Mouse (Mus musculus): ENCODE results near the gene Exoc6.

Gene Exoc6

DNA sequence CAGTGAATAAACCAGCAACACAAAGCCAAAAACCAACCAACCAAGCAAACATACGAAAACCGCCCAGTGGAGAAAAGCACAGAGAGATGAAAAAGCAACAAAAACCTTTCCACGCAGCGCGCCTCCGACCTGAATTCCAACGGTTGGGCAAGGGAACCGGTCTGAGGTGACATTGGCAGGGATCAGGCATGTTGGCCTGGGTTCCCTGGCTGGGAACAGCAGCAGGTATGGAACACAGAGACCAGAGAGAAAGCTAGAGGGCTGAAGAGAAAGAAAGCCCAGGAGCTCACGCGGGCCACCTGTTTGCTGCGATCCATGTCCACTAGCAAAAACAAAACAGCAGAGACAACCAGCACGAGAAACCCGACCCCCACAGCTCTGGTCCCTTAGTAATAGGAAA lies 144.9 kb downstream of the Exoc6 start:
- no peak for DNase-seq

- DNase-seq, result no peak
These were observed 145.8 kb downstream of the Exoc6 start for GRCm38 (mm10) chr19:37695762-37696602.

GRCm38 (mm10) chr19:37696603-37697334 lies 146.6 kb downstream of the Exoc6 start:
- no peak for DNase-seq

- no peak for DNase-seq
These were observed 147.1 kb downstream of the Exoc6 start for GRCm38 (mm10) chr19:37697335-37697636.

GRCm38 (mm10) chr19:37697651-37698272 lies 147.5 kb downstream of the Exoc6 start, which contains the start of gene Cyp26a1:
Cyp26a1 (plus strand) TSS chr19:37697798.
- DNase-seq, result no peak

DNA sequence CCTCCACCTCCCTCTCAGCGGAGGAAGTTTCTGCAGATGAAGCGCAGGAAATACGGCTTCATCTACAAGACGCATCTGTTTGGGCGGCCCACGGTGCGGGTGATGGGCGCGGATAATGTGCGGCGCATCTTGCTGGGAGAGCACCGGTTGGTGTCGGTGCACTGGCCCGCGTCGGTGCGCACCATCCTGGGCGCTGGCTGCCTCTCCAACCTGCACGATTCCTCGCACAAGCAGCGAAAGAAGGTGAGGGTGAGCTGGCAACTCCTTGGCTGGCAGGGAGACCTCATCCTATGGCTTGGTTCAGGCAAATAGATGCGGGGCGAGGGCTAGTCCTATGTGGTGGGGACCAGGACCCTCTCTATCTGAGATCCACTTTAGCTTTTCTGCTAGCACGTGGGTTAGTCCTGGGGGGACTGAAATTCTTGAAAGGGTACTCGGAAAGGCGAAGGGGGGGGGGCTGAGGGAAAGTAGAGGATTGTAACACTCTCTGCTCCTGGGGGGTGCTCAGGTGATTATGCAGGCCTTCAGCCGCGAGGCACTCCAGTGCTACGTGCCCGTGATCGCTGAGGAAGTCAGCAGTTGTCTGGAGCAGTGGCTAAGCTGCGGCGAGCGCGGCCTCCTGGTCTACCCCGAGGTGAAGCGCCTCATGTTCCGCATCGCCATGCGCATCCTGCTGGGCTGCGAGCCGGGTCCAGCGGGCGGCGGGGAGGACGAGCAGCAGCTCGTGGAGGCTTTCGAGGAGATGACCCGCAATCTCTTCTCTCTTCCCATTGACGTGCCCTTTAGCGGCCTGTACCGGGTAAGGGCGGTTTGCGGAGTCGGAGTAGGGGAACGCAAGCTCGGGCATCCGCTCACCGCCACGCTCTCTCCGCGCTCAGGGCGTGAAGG lies 148.3 kb downstream of the Exoc6 start:
- no peak for DNase-seq

- DNase-seq, result no peak
These were observed 149.5 kb downstream of the Exoc6 start for GRCm38 (mm10) chr19:37699711-37700110.

GRCm38 (mm10) chr19:37702377-37703076 lies 152.3 kb downstream of the Exoc6 start:
- DNase-seq, result no peak

- peak; percentile 49 to 56 for DNase-seq
These were observed 153.8 kb downstream of the Exoc6 start for GRCm38 (mm10) chr19:37703902-37704509.

GRCm38 (mm10) chr19:37705722-37706121 lies 155.5 kb downstream of the Exoc6 start:
- DNase-seq, result no peak

DNA sequence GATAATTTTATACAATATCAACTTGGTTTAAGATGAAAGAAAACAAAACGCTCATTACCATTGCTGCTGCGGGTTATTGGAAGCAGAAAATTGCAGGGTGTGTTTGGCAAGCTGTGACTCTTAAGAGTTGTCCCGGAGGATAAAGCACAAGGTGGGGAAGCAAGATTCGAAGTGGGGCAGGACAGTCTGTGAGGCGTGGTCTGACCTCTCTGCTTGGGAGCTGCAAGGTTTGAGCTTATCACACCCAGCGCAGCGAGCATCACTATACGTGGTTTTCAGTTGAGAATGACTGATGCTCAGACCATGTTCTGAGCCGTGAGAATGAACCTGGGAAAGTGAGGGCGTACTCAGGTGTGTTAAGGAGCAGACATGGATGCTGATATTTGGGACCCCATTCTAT lies 164.5 kb downstream of the Exoc6 start:
- DNase-seq, result no peak

GRCm38 (mm10) chr19:37715980-37716379 lies 165.8 kb downstream of the Exoc6 start:
- DNase-seq, result no peak

- no peak for DNase-seq
These were observed 166.4 kb downstream of the Exoc6 start for GRCm38 (mm10) chr19:37716524-37717175.

DNA sequence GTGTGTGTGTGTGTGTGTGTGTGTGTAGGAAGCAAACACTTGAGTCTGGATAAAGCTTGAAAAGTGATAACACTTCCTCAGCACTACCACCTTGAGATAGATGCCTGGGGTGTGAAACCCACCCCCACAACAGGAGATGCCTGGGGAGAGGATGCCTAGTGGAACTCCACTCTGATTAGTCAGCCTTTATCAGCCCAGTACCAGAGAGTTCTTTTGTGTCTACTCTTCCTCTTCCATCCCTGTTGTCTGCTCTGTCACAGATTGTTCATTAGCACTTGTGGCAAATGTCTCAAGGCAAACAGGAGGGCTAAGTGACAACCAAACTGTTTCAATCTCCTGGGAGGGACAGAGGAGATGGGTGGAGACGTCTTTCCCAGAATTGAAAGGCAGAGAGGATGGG lies 168.9 kb downstream of the Exoc6 start:
- no peak for DNase-seq

- no peak for DNase-seq
These were observed 174.4 kb downstream of the Exoc6 start for GRCm38 (mm10) chr19:37724591-37724990.

DNA sequence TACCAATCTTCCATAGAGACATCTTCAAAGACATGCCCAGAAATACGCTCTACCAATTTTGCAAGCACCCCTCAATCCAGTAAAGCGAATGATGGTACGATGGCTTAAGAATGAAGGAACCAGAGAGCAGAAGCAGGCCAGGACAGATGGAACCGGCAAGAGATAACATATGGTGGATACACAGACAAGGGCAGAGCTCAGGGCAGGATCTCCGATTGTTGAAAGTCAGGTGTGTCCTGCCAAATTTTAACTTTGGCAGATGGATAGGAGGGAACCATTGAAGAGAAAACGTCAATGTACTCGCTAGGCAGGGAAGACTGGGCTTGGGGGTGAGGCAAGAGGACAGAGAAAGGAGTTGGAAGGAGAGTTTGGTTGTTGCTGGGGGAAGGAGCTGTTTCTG lies 176.4 kb downstream of the Exoc6 start:
- no peak for DNase-seq

DNA sequence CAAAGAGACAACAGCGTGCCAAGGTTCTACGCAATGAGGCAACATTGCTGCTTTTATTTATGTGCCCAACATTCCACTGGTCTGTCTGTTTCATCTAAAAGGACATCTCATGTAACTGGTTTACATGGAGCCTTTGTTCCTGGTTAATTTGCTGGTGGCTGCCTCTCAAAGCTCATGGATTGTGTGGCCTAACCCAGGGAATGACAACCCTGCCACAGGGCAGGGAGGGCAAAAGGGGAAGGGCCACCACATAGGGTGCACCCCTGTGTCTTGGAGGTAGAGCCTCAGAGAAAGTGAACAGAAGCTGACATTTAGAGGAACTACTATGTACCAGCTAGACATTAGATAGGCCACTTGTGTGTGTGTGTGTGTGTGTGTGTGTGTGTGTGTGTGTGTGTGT lies 177.1 kb downstream of the Exoc6 start:
- DNase-seq, result no peak

Data from cerebellum, postnatal 36 days (tissue).